Mouse (Mus musculus) heart, adult 2 months (tissue): Measurements from ENCODE around the gene Robo2.

Experiments
- CTCF ChIP-seq: fragments of 200-600 bp; IDR thresholded peaks from 2 replicates; pipeline ENCODE4 v1.8.1; 2022; ENCODE audit warnings: antibody characterized with exemption, mild to moderate bottlenecking, moderate library complexity
- EP300 ChIP-seq: fragments of 200-500 bp; IDR thresholded peaks from 2 replicates; pipeline ENCODE4 v1.6.1; 2011; ENCODE audit warnings: low read depth, low read length, control low read depth; ENCODE audit not compliant: insufficient read depth
- POLR2A ChIP-seq: fragments of 200-500 bp; IDR thresholded peaks from 2 replicates; pipeline ENCODE4 v1.6.1; 2011; ENCODE audit warnings: mild to moderate bottlenecking, low read depth, low read length, control low read depth; ENCODE audit not compliant: insufficient read depth

- no peak for TF ChIP-seq CTCF
- TF ChIP-seq POLR2A: no peak
- TF ChIP-seq EP300: no peak
Observed at GRCm38 (mm10) chr16:74089951-74090350, 321.7 kb downstream of the Robo2 start.
